Mouse (Mus musculus) heart, embryonic 16.5 days (tissue): Measurements from ENCODE around the gene Reg4. TPM values are rescaled to one million over a fixed set of nuclear protein-coding genes. Genes with fewer than 3 reads are reported as not detected.
A peak's percentile ranks its signal among the peaks of the same experiment; 100 is the strongest.

Source experiments
- ATAC-seq: fragments of 200-750 bp; cut with Nextera tagmentation; replicated peaks from 2 replicates; pipeline ENCODE4 v1.8.0; 2017; ENCODE audit warnings: moderate number of reproducible peaks; ENCODE audit not compliant: insufficient read depth, low FRiP score; ENCODE audit errors: extremely low read depth
- H3K27ac ChIP-seq: fragments of 300-500 bp; sonication (generic); 2 replicates; pipeline ENCODE4 v1.5.1; 2014; ENCODE audit warnings: mild to moderate bottlenecking, low read length, control low read depth, moderate library complexity
- H3K27me3 ChIP-seq: fragments of 300-500 bp; sonication (generic); 2 replicates; pipeline ENCODE4 v1.6.1; 2014; ENCODE audit warnings: low read length, mixed read lengths; ENCODE audit not compliant: control insufficient read depth, insufficient read depth
- H3K36me3 ChIP-seq: fragments of 300-500 bp; sonication (generic); 2 replicates; pipeline ENCODE4 v1.6.1; 2014; ENCODE audit not compliant: control insufficient read depth, insufficient read depth
- H3K4me1 ChIP-seq: fragments of 300-500 bp; sonication (generic); 2 replicates; pipeline ENCODE4 v1.6.1; 2014; ENCODE audit warnings: low read length, mixed read lengths; ENCODE audit not compliant: control insufficient read depth, insufficient read depth
- H3K4me2 ChIP-seq: fragments of 300-500 bp; sonication (generic); 2 replicates; pipeline ENCODE4 v1.6.1; 2014; ENCODE audit warnings: low read depth, mild to moderate bottlenecking, control low read depth, low read length
- H3K4me3 ChIP-seq: fragments of 300-500 bp; sonication (generic); 2 replicates; pipeline ENCODE4 v1.5.1; 2014; ENCODE audit warnings: mild to moderate bottlenecking, control low read depth, low read length
- H3K9ac ChIP-seq: fragments of 300-500 bp; sonication (generic); 2 replicates; pipeline ENCODE4 v1.6.1; 2014; ENCODE audit warnings: low read length, control low read depth
- H3K9me3 ChIP-seq: fragments of 300-500 bp; sonication (generic); replicated peaks from 2 replicates; pipeline ENCODE4 v1.6.1; 2016; ENCODE audit warnings: low read length; ENCODE audit not compliant: control insufficient read depth
- WGBS: fragments of 180-500 bp; shearing (Covaris S2); extraction: QIAGEN DNeasy Blood & Tissue Kit; methylation state at CpG from one replicate; pipeline ENCODE4 v1.1.7; 2014; 5-methylcytosine and 5-hydroxymethylcytosine counted together
- polyA plus RNA-seq: library from polyadenylated mRNA; unstranded; fragments of >200 nt; fragmentation: Nextera tagmentation; extraction: Ambion mirVana; gene quantifications from 2 replicates; pipeline ENCODE4 v1.2.1, GENCODE M21; 2015

Reg4 gene
- polyA plus RNA-seq, 1 experiment from 2014 or later: not detected

GRCm38 (mm10) chr3:98226988-98227610 is 5.1 kb downstream of the Reg4 start:
- Histone ChIP-seq H3K9ac (0 out of 2 replicates have a peak overlapping the region, but pooled peaks have one; percentile 5), H3K4me3 (no peak overlapping the region), H3K9me3 (no peaks in the 10 kb centered on the region), H3K36me3 (no peaks in the 10 kb centered on the region), H3K4me1 (peaks cover 15% of the 10 kb centered on the region), H3K27me3 (no peaks in the 10 kb centered on the region), H3K4me2 (no peak overlapping the region), H3K27ac (peak overlapping the region; percentile 56)
- ATAC-seq: no peak
- 33% methylated on average over 19 of the region's 19 CpGs for WGBS

GRCm38 (mm10) chr3:98227763-98228162 is 5.8 kb downstream of the Reg4 start:
- Histone ChIP-seq H3K9ac (no peak overlapping the region), H3K9me3 (no peaks in the 10 kb centered on the region), H3K36me3 (no peaks in the 10 kb centered on the region), H3K4me1 (peaks cover 15% of the 10 kb centered on the region), H3K27ac (no peak overlapping the region), H3K27me3 (no peaks in the 10 kb centered on the region), H3K4me2 (no peak overlapping the region), H3K4me3 (no peak overlapping the region)
- 59% methylated on average over 3 of the region's 3 CpGs for WGBS
- no peak for ATAC-seq

GRCm38 (mm10) chr3:98229943-98230342 is 8.0 kb downstream of the Reg4 start:
- Histone ChIP-seq H3K9me3 (no peaks in the 10 kb centered on the region), H3K36me3 (no peaks in the 10 kb centered on the region), H3K27me3 (no peaks in the 10 kb centered on the region), H3K4me1 (peaks cover 11% of the 10 kb centered on the region), H3K4me2 (no peak overlapping the region), H3K4me3 (no peak overlapping the region), H3K9ac (no peak overlapping the region), H3K27ac (no peak overlapping the region)
- 73% methylated on average over 7 of the region's 7 CpGs for WGBS
- ATAC-seq: no peak

GRCm38 (mm10) chr3:98233504-98233903 is 11.5 kb downstream of the Reg4 start:
- Histone ChIP-seq H3K9me3 (no peaks in the 10 kb centered on the region), H3K4me1 (no peaks in the 10 kb centered on the region), H3K36me3 (no peaks in the 10 kb centered on the region), H3K9ac (no peak overlapping the region), H3K27ac (no peak overlapping the region), H3K4me3 (no peak overlapping the region), H3K4me2 (no peak overlapping the region), H3K27me3 (no peaks in the 10 kb centered on the region)
- no peak for ATAC-seq

GRCm38 (mm10) chr3:98236266-98236665 is 14.3 kb downstream of the Reg4 start:
- ATAC-seq: no peak
- H3K9me3 ChIP-seq: no peaks in the 10 kb centered on the region
- no peaks in the 10 kb centered on the region for H3K4me1 ChIP-seq
- no peak overlapping the region for H3K4me3 ChIP-seq
- no peak overlapping the region for H3K9ac ChIP-seq
- H3K27me3 ChIP-seq: no peaks in the 10 kb centered on the region
- H3K36me3 ChIP-seq: no peaks in the 10 kb centered on the region
- no peak overlapping the region for H3K27ac ChIP-seq
- no peak overlapping the region for H3K4me2 ChIP-seq
- WGBS: 72% methylated on average over 6 of the region's 6 CpGs

GRCm38 (mm10) chr3:98237240-98237639 is 15.3 kb downstream of the Reg4 start:
- Histone ChIP-seq H3K9me3 (no peaks in the 10 kb centered on the region), H3K4me1 (no peaks in the 10 kb centered on the region), H3K4me2 (no peak overlapping the region), H3K36me3 (no peaks in the 10 kb centered on the region), H3K27me3 (no peaks in the 10 kb centered on the region), H3K27ac (no peak overlapping the region), H3K4me3 (no peak overlapping the region), H3K9ac (no peak overlapping the region)
- 75% methylated on average over 5 of the region's 5 CpGs for whole genome bisulfite sequencing
- ATAC-seq: no peak

GRCm38 (mm10) chr3:98238150-98238549 is 16.2 kb downstream of the Reg4 start:
- H3K4me1 ChIP-seq: no peaks in the 10 kb centered on the region
- H3K4me2 ChIP-seq: no peak overlapping the region
- no peak overlapping the region for H3K27ac ChIP-seq
- no peaks in the 10 kb centered on the region for H3K9me3 ChIP-seq
- WGBS: 83% methylated on average over 3 of the region's 3 CpGs
- H3K4me3 ChIP-seq: no peak overlapping the region
- H3K9ac ChIP-seq: no peak overlapping the region
- no peaks in the 10 kb centered on the region for H3K36me3 ChIP-seq
- no peak for ATAC-seq
- H3K27me3 ChIP-seq: no peaks in the 10 kb centered on the region

GRCm38 (mm10) chr3:98242051-98242450 is 20.1 kb downstream of the Reg4 start:
- Histone ChIP-seq H3K27me3 (no peaks in the 10 kb centered on the region), H3K4me3 (no peak overlapping the region), H3K9ac (no peak overlapping the region), H3K9me3 (no peaks in the 10 kb centered on the region), H3K36me3 (no peaks in the 10 kb centered on the region), H3K4me1 (no peaks in the 10 kb centered on the region), H3K4me2 (no peak overlapping the region), H3K27ac (no peak overlapping the region)
- WGBS: 75% methylated on average over 3 of the region's 3 CpGs
- ATAC-seq: no peak

GRCm38 (mm10) chr3:98242458-98243037 is 20.6 kb downstream of the Reg4 start:
- ATAC-seq: no peak
- Histone ChIP-seq H3K9ac (no peak overlapping the region), H3K4me3 (no peak overlapping the region), H3K36me3 (no peaks in the 10 kb centered on the region), H3K9me3 (no peaks in the 10 kb centered on the region), H3K27me3 (no peaks in the 10 kb centered on the region), H3K4me1 (no peaks in the 10 kb centered on the region), H3K27ac (no peak overlapping the region), H3K4me2 (no peak overlapping the region)
- 68% methylated on average over 8 of the region's 8 CpGs for WGBS
